Mouse (Mus musculus) large intestine, adult 2 months (tissue): Measurements from ENCODE around the gene Hapln4. TPM values are rescaled to one million over a fixed set of nuclear protein-coding genes. Genes with fewer than 3 reads are reported as not detected.

Source experiments
- DNase-seq: peaks from one replicate; pipeline ENCODE4 v3.0.0-alpha.2; 2012; ENCODE audit warnings: low read depth, low spot score
- WGBS: fragments of 180-500 bp; shearing (Covaris S2); methylation state at CpG from one replicate; pipeline ENCODE4 v1.1.7; 2018; 5-methylcytosine and 5-hydroxymethylcytosine counted together
- polyA plus RNA-seq: library from polyadenylated mRNA; depleted of rRNA; stranded (reverse); fragments of >200 nt; gene quantifications from 2 replicates; pipeline ENCODE4 v1.2.3, GENCODE M21; 2012; rRNA removed

Gene Hapln4
- polyA plus RNA-seq, 1 experiment: 0.42 TPM

GRCm38 (mm10) chr8:70134086-70134485 is 50.8 kb downstream of the Hapln4 start:
- 90% methylated on average over 5 of the region's 5 CpGs for WGBS
- no peak for DNase-seq

- 95% methylated on average over 9 of the region's 9 CpGs for WGBS
- DNase-seq: no peak
These were observed 51.7 kb downstream of the Hapln4 start for GRCm38 (mm10) chr8:70134931-70135330.

GRCm38 (mm10) chr8:70136591-70136990 is 53.3 kb downstream of the Hapln4 start:
- 86% methylated on average over 4 of the region's 4 CpGs for WGBS
- no peak for DNase-seq

- WGBS: 71% methylated on average over 4 of the region's 4 CpGs
- DNase-seq: no peak
These were observed 54.6 kb downstream of the Hapln4 start for GRCm38 (mm10) chr8:70137890-70138289.

GRCm38 (mm10) chr8:70139026-70139857 is 56.0 kb downstream of the Hapln4 start, which contains the start of the genes Rfxank, Borcs8 and Mef2b:
Rfxank (minus strand) TSS chr8:70139154.
Borcs8 (plus strand) TSS chr8:70139499.
Mef2b (plus strand) TSS chr8:70139711.
- DNase-seq: peak; percentile 94
- under 1% methylated on average over 46 of the region's 46 CpGs for WGBS

GRCm38 (mm10) chr8:70139981-70140380 is 56.7 kb downstream of the Hapln4 start:
- DNase-seq: no peak
- 2% methylated on average over 9 of the region's 9 CpGs for WGBS

Other genes with a start within 250 kb of the Hapln4 start
- gene Cilp2, start 195.8 kb upstream of the Hapln4 start, polyA plus RNA-seq: 0.03 and 0.07 TPM in 2 replicates
- 0.64 and 0.66 TPM in 2 replicates for gene Tssk6, start 181.3 kb upstream of the Hapln4 start, polyA plus RNA-seq
- 111 and 119 TPM in 2 replicates for gene Ndufa13, start 180.9 kb upstream of the Hapln4 start, polyA plus RNA-seq
- gene Yjefn3, start 180.7 kb upstream of the Hapln4 start, polyA plus RNA-seq: 1.1 and 1.8 TPM in 2 replicates
- 45.2 and 73.1 TPM in 2 replicates for gene Gatad2a, start 87.1 kb upstream of the Hapln4 start, polyA plus RNA-seq
- 52.0 and 84.9 TPM in 2 replicates for gene Mau2, start 40.7 kb upstream of the Hapln4 start, polyA plus RNA-seq
- gene Sugp1, start 40.6 kb upstream of the Hapln4 start, polyA plus RNA-seq: 10.8 and 11.1 TPM in 2 replicates
- 458 and 745 TPM in 2 replicates for gene Tm6sf2, start 10.5 kb upstream of the Hapln4 start, polyA plus RNA-seq
- gene Ncan, start 37.4 kb downstream of the Hapln4 start, polyA plus RNA-seq: 0.06 and 0.10 TPM in 2 replicates
- gene Nr2c2ap, start 47.9 kb downstream of the Hapln4 start, polyA plus RNA-seq: 23.2 and 25.3 TPM in 2 replicates
- 22.5 and 32.6 TPM in 2 replicates for gene Rfxank, start 55.7 kb downstream of the Hapln4 start, polyA plus RNA-seq
- 69.2 and 73.2 TPM in 2 replicates for gene Borcs8, start 56.0 kb downstream of the Hapln4 start, polyA plus RNA-seq
- gene Mef2b, start 56.3 kb downstream of the Hapln4 start, polyA plus RNA-seq: 3.0 and 4.9 TPM in 2 replicates
- gene Tmem161a, start 88.9 kb downstream of the Hapln4 start, polyA plus RNA-seq: 52.9 and 69.2 TPM in 2 replicates
- 15.5 and 23.1 TPM in 2 replicates for gene Slc25a42, start 128.8 kb downstream of the Hapln4 start, polyA plus RNA-seq
- 20.2 and 28.8 TPM in 2 replicates for gene Sugp2, start 150.8 kb downstream of the Hapln4 start, polyA plus RNA-seq
- gene Armc6, start 151.0 kb downstream of the Hapln4 start, polyA plus RNA-seq: 13.6 and 15.2 TPM in 2 replicates
- 5.8 and 6.7 TPM in 2 replicates for gene Homer3, start 199.4 kb downstream of the Hapln4 start, polyA plus RNA-seq
- 40.9 and 57.8 TPM in 2 replicates for gene Ddx49, start 219.0 kb downstream of the Hapln4 start, polyA plus RNA-seq
- 438 and 500 TPM in 2 replicates for gene Cope, start 219.1 kb downstream of the Hapln4 start, polyA plus RNA-seq
- gene Cers1, start 232.3 kb downstream of the Hapln4 start, polyA plus RNA-seq: 0.36 and 0.64 TPM in 2 replicates
- 0.14 and 0.26 TPM in 2 replicates for gene Gdf1, start 246.4 kb downstream of the Hapln4 start, polyA plus RNA-seq